Mouse (Mus musculus) limb, embryonic 14.5 days (tissue): Measurements from ENCODE around the gene Eif2ak4. TPM values are rescaled to one million over a fixed set of nuclear protein-coding genes. Genes with fewer than 3 reads are reported as not detected.

Experiments used
- ATAC-seq: fragments of 200-750 bp; cut with Nextera tagmentation; 2 replicates; pipeline ENCODE4 v1.8.0; 2017; ENCODE audit warnings: low read depth, moderate number of reproducible peaks, moderate TSS enrichment; ENCODE audit not compliant: low FRiP score
- DNase-seq: peaks from one replicate; pipeline ENCODE4 v3.0.0-alpha.2; 2015; ENCODE audit warnings: low spot score
- H3K27ac ChIP-seq: fragments of 300-500 bp; sonication (generic); replicated peaks from 2 replicates; pipeline ENCODE4 v1.5.1; 2014; ENCODE audit warnings: low read depth, mild to moderate bottlenecking, low read length, moderate library complexity, mixed read lengths
- H3K27me3 ChIP-seq: fragments of 300-500 bp; sonication (generic); 2 replicates; pipeline ENCODE4 v1.6.1; 2014; ENCODE audit warnings: low read length, mixed read lengths; ENCODE audit not compliant: control insufficient read depth, insufficient read depth
- H3K36me3 ChIP-seq: fragments of 300-500 bp; sonication (generic); 2 replicates; pipeline ENCODE4 v1.6.1; 2014; ENCODE audit warnings: mild to moderate bottlenecking, low read length, moderate library complexity, mixed read lengths; ENCODE audit not compliant: control insufficient read depth, insufficient read depth
- H3K4me1 ChIP-seq: fragments of 300-500 bp; sonication (generic); 2 replicates; pipeline ENCODE4 v1.6.1; 2014; ENCODE audit warnings: antibody characterized with exemption, low read length, mixed read lengths; ENCODE audit not compliant: control insufficient read depth, insufficient read depth
- H3K4me2 ChIP-seq: fragments of 300-500 bp; sonication (generic); replicated peaks from 2 replicates; pipeline ENCODE4 v1.6.1; 2014; ENCODE audit warnings: low read depth, mild to moderate bottlenecking, low read length, moderate library complexity; ENCODE audit not compliant: severe bottlenecking
- H3K4me3 ChIP-seq: fragments of 300-500 bp; sonication (generic); replicated peaks from 2 replicates; pipeline ENCODE4 v1.5.1; 2014; ENCODE audit warnings: low read length
- H3K9ac ChIP-seq: fragments of 300-500 bp; sonication (generic); 2 replicates; pipeline ENCODE4 v1.6.1; 2014; ENCODE audit warnings: mild to moderate bottlenecking, low read depth, low read length, moderate library complexity; ENCODE audit not compliant: severe bottlenecking
- H3K9me3 ChIP-seq: fragments of 300-500 bp; sonication (generic); 2 replicates; pipeline ENCODE4 v1.6.1; 2016; ENCODE audit warnings: low read length; ENCODE audit not compliant: control insufficient read depth
- POLR2A ChIP-seq: fragments of 200-500 bp; IDR thresholded peaks from 2 replicates; pipeline ENCODE4 v1.8.0; 2012; ENCODE audit warnings: inconsistent platforms, mild to moderate bottlenecking, moderate library complexity, borderline replicate concordance; ENCODE audit not compliant: insufficient read depth, insufficient read length; ENCODE audit errors: extremely low read depth
- WGBS: fragments of 180-500 bp; shearing (Covaris S2); extraction: QIAGEN DNeasy Blood & Tissue Kit; methylation state at CpG from one replicate; pipeline ENCODE4 v1.1.7; 2014; 5-methylcytosine and 5-hydroxymethylcytosine counted together
- polyA plus RNA-seq, 2 experiments: library from polyadenylated mRNA; depleted of rRNA in 1 of 2; stranded (reverse) in 1 of 2; unstranded in 1 of 2; fragments of >200 nt; fragmentation: Nextera tagmentation in 1 of 2; extraction: Ambion mirVana in 1 of 2; gene quantifications; 2 replicates each; pipeline versions ENCODE4 v1.2.1 to v1.2.3; 2012 to 2014

Gene Eif2ak4
- polyA plus RNA-seq, 2 experiments = 12.7 to 24.1 TPM

- no peaks in the 10 kb centered on the region; the same call in 1 of the 2 replicates for H3K4me1 ChIP-seq
- no peak overlapping the region for H3K4me3 ChIP-seq
- H3K4me2 ChIP-seq = no peak overlapping the region; the same call in 1 of the 2 replicates
- H3K27me3 ChIP-seq = no peaks in the 10 kb centered on the region
- peaks cover 39% of the 10 kb centered on the region for H3K36me3 ChIP-seq
- no peak for ATAC-seq
- no peaks in the 10 kb centered on the region for H3K9me3 ChIP-seq
- TF ChIP-seq POLR2A = no peak
- H3K9ac ChIP-seq = no peak overlapping the region
- peak; percentile 54 for DNase-seq
- WGBS = 38% methylated on average over 13 of the region's 13 CpGs
- peak overlapping the region; percentile 33; the same call in 1 of the 2 replicates for H3K27ac ChIP-seq
Measured at GRCm38 (mm10) chr2:118445696-118446674, 57.6 kb downstream of the Eif2ak4 start.

GRCm38 (mm10) chr2:118448181-118448580 is 59.8 kb downstream of the Eif2ak4 start:
- H3K27ac ChIP-seq = no peak overlapping the region
- no peaks in the 10 kb centered on the region for H3K9me3 ChIP-seq
- ATAC-seq = no peak
- no peak overlapping the region for H3K9ac ChIP-seq
- no peak for DNase-seq
- no peaks in the 10 kb centered on the region for H3K27me3 ChIP-seq
- 90% methylated on average over 12 of the region's 12 CpGs for WGBS
- no peak for TF ChIP-seq POLR2A
- peaks cover 33% of the 10 kb centered on the region for H3K36me3 ChIP-seq
- H3K4me3 ChIP-seq = no peak overlapping the region
- H3K4me2 ChIP-seq = no peak overlapping the region
- H3K4me1 ChIP-seq = no peaks in the 10 kb centered on the region; the same call in 1 of the 2 replicates

GRCm38 (mm10) chr2:118451056-118451455 is 62.6 kb downstream of the Eif2ak4 start:
- 92% methylated on average over 6 of the region's 6 CpGs for WGBS
- no peak overlapping the region for H3K4me2 ChIP-seq
- no peak for ATAC-seq

GRCm38 (mm10) chr2:118457029-118457428 is 68.6 kb downstream of the Eif2ak4 start:
- Histone ChIP-seq H3K4me1 (no peaks in the 10 kb centered on the region), H3K4me2 (no peak overlapping the region), H3K27ac (no peak overlapping the region), H3K9ac (no peak overlapping the region), H3K36me3 (peaks cover 41% of the 10 kb centered on the region), H3K9me3 (no peaks in the 10 kb centered on the region), H3K4me3 (no peak overlapping the region), H3K27me3 (no peaks in the 10 kb centered on the region)
- DNase-seq (no peak), ATAC-seq (no peak)
- no peak for TF ChIP-seq POLR2A
- 84% methylated on average over 3 of the region's 3 CpGs for WGBS

More at GRCm38 (mm10) chr2:118451056-118451455, 62.6 kb downstream of the Eif2ak4 start:
- peaks cover 31% of the 10 kb centered on the region for H3K36me3 ChIP-seq
- no peaks in the 10 kb centered on the region for H3K27me3 ChIP-seq
- H3K9me3 ChIP-seq = no peaks in the 10 kb centered on the region
- no peak for TF ChIP-seq POLR2A
- H3K9ac ChIP-seq = no peak overlapping the region
- no peak for DNase-seq
- no peak overlapping the region for H3K27ac ChIP-seq
- no peaks in the 10 kb centered on the region for H3K4me1 ChIP-seq
- no peak overlapping the region for H3K4me3 ChIP-seq

GRCm38 (mm10) chr2:118457463-118458261 is 69.2 kb downstream of the Eif2ak4 start:
- no peak overlapping the region for H3K27ac ChIP-seq
- H3K4me2 ChIP-seq = no peak overlapping the region
- no peak overlapping the region for H3K9ac ChIP-seq
- H3K4me3 ChIP-seq = no peak overlapping the region
- ATAC-seq (no peak), DNase-seq (no peak)
- H3K9me3 ChIP-seq = no peaks in the 10 kb centered on the region
- peaks cover 46% of the 10 kb centered on the region for H3K36me3 ChIP-seq
- WGBS = 81% methylated on average over 13 of the region's 13 CpGs
- H3K4me1 ChIP-seq = no peaks in the 10 kb centered on the region
- no peak for TF ChIP-seq POLR2A
- no peaks in the 10 kb centered on the region for H3K27me3 ChIP-seq
